Mouse (Mus musculus) fat pad, adult 2 months (tissue): ENCODE results near the gene Zfp383.
"Not testable (repeated sequence)": the region's sequence is repeated elsewhere in the genome, so short reads cannot be mapped to it uniquely, and the experiment has no call there.

ENCODE experiments used
- DNase-seq: peaks from one replicate; pipeline ENCODE4 v3.0.0-alpha.2; 2011; ENCODE audit warnings: low read depth, low spot score; ENCODE audit errors: extremely low read depth

Gene Zfp383

GRCm38 (mm10) chr7:29908130-29908950 lies at the start of gene Zfp383:
Gene Zfp383, plus strand, starts transcription at chr7:29908223.
- DNase-seq: peak; percentile 30

DNA sequence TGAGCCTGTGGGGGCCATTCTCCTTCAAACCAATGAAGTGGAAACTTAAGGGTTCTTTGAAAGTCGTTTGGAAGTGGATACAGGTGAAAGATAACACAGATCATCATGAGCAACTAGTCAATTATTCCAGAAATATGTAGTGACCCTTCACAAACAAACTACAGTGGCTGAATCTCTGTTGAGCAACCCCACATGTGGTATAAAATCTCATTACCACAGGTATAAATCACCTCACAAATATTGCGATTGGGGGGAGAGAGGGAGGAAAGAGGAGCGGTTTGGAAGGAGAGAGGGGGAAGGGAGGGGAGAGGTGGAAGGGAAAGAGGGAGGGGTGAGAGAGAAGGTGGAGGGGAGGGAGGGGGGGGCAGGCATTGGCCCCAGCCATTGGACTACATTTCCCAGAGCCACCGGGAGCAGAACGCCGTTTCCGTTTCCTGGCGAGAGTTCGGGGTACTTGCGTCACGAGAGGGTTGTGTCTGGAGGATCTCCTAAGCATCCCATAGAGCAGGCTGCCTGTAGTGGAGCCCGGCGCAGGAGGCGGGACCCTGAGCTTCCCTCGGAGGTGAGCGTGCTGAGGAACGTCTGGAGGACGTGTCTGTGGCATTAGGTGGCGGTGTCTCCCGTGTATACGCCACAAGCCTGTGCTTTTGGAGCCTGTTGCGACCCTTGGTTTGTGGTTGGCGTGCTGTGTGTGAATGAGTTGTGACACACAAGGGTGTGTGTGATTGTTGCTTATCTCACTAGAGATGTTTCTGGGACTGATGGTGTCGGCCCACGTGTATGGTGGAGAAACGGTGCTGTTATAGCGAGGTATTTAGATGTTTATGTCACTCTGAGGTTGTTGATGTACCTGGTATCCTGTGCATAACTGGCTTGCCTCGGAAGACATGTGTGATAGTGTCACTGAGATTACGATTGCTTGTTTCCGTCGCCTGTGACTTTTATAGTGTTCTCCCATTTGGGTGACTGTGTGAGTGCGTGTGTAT lies 48.2 kb upstream of the Zfp383 start, which contains the start of gene Zfp420:
TSS of gene Zfp420 (plus strand) at position 448 of the 986 bp plus-strand sequence.
- DNase-seq: peak; percentile 26

GRCm38 (mm10) chr7:29861660-29862059 lies 46.4 kb upstream of the Zfp383 start:
- no peak for DNase-seq

- no peak for DNase-seq
Observed at GRCm38 (mm10) chr7:29874256-29874655, 33.8 kb upstream of the Zfp383 start.

DNA sequence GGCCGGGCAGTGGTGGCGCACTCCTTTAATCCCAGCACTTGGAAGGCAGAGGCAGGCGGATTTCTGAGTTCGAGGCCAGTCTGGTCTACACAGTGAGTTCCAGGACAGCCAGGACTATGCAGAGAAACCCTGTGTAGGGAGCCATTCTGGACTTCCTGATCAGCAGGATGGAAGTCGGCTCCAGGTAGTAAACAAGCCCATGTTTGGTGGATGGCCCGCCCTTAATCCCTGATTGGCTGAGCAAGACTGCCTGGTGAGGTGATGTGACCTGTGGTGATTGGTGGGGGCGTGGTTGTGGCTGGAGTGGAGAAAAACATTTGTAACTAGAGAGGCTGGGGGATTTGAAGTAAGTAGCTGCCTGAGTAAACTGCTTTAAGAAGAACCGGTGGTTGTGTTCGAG lies 30.5 kb upstream of the Zfp383 start:
- DNase-seq: not testable (repeated sequence)

- no peak for DNase-seq
Observed at GRCm38 (mm10) chr7:29880056-29880455, 28.0 kb upstream of the Zfp383 start.

DNA sequence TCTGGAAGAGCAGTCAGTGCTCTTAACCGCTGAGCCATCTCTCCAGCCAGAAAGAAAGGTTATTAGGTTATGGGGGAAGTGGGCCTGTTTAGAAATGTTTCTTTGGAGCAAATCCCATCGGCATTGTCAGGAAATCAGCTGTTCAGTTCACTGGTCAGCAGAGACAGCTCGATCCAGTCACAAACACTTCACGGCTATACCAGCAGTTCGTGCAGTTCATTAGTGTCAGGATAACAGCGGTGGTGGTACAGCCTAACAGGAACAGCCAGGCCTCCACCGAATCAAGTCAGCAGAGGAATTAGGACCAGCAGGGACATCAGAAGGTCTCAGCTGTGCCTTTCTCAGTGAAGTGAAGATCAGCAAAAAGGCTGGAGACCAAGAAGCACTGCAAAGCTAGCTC lies 27.1 kb upstream of the Zfp383 start:
- no peak for DNase-seq

DNA sequence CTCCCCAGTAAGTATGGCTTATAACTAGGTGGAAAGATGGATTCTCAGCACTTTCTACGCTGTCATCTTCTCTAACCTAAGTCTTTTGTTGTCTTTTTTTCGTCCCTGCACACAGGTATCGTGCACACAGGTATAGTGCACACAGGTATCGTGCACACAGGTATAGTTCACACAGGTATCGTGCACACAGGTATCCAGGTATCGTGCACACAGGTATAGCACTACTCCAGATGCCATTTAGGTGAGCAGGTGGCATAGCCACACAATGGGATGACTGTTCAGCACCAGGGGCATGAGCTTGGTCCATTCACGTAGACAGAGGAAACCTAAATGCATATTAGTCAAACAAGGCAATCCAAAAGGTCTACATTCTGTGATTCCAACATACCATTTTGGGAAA lies 17.5 kb upstream of the Zfp383 start:
- no peak for DNase-seq

DNA sequence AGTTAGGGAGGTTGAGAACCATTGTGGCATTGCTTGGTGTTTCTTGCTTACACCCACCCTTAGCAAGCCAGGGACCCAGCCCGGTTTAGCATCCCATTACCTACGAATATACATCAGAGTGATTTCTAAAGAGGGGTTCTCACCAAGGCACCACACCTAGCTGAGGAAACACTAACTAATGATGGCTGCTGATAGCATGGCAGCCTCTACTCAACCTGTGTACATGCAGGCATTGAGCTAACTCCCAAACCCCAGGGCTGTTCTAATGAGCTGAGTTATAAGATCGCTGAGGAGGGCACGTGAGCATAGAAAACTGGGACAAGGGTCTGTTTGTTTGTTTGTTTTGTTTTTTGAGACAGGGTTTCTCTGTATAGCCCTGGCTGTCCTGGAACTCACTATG lies 15.3 kb upstream of the Zfp383 start:
- DNase-seq: no peak

DNA sequence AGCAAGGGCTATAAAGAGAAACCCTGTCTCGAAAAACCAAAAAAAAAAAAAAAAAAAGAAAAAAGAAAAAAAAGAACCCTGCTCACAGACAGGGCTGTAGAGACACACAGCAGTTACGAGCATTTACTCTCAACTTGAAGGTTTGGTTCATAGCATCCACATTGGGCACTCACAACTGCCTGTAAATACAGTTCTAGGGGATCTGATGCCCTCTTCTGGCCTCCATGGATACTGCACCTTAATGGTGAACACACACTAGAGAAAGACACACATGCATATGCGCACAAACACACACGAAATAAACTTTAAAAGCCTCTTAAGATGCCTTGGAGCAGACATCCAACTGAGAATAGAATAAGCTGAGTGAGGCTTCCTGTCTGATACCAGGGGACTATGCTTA lies 9.7 kb upstream of the Zfp383 start:
- no peak for DNase-seq

- DNase-seq: no peak
Observed at GRCm38 (mm10) chr7:29904101-29904500, 3.9 kb upstream of the Zfp383 start.

GRCm38 (mm10) chr7:29905966-29906681 lies 1.9 kb upstream of the Zfp383 start, which contains the start of gene Zfp27:
Gene Zfp27, minus strand, starts transcription at chr7:29906572.
- peak; percentile 69 for DNase-seq

GRCm38 (mm10) chr7:29906682-29907058 lies 1.4 kb upstream of the Zfp383 start:
- DNase-seq: no peak

GRCm38 (mm10) chr7:29907206-29907605 lies 817 bp upstream of the Zfp383 start:
- no peak for DNase-seq

- DNase-seq: no peak
Observed at GRCm38 (mm10) chr7:29910252-29910651, 2.2 kb downstream of the Zfp383 start.

DNA sequence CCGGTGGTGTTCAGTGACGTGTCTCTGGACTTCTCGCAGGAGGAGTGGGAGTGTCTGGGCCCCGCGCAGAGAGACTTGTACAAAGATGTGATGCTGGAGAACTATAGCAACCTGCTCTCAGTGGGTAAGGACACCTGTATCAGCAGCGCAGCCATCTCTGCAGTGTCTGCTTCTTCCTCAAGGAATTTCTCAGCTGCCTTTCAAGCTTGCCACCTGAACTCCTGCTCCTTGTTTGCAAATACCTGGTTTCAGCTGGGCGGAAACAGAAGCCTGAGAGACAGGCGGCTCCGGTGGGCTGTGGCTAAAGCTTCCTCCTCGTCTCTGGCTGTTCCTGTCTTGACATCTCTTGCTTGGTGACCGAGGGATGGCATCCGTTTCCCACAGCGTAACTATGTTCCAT lies 4.1 kb downstream of the Zfp383 start:
- no peak for DNase-seq

DNA sequence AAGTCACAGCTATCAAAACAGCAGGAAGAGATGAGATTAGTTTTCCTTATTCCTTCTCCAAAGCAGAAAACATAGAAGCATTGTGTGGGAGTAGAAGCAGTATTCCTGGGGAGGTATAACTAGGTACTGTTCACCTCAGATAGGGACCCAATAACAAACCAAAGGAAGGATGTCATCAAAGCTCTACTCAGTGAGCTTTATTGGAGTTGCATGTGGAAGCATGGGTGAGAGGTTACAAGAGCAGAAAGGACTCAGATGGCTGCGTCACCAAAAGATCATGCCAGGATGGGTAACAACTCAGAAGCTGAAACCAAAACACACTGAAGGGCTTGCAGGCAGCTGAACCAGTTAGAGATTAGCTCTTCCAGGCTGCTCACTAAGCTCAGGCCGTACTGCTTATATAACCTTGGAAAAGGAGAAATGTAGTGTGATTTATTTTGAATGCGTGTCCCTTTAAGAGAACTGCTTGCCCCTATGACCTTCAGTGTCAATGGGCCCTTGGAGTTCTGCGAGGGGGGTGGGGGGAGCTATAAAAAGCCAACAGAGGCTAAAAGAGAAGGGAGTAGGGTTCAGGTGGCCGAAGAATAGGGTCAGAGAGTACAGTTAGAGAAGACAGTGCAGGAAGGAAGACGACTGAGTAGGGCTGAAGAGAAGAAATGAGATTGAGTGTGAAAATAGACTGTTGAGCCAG lies 9.5 kb downstream of the Zfp383 start:
- DNase-seq: no peak

DNA sequence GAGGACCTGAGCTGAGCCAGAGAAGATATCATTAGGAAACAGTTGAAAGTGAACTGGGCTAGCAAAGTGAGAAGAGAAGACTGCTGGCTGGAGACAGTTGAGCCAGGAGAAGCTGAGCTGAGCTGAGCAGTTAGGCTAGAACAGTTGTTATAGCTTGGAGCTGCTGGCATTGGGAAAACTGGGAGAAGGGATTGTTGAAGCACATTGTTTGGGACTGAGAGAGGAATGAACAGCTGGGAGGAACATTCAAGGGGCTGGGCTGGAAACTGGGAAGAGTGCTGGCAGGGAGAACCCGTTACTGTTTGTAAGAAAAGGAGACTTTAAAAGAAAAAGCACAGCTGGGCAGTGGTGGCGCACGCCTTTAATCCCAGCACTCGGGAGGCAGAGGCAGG lies 10.0 kb downstream of the Zfp383 start:
- DNase-seq: no peak

DNA sequence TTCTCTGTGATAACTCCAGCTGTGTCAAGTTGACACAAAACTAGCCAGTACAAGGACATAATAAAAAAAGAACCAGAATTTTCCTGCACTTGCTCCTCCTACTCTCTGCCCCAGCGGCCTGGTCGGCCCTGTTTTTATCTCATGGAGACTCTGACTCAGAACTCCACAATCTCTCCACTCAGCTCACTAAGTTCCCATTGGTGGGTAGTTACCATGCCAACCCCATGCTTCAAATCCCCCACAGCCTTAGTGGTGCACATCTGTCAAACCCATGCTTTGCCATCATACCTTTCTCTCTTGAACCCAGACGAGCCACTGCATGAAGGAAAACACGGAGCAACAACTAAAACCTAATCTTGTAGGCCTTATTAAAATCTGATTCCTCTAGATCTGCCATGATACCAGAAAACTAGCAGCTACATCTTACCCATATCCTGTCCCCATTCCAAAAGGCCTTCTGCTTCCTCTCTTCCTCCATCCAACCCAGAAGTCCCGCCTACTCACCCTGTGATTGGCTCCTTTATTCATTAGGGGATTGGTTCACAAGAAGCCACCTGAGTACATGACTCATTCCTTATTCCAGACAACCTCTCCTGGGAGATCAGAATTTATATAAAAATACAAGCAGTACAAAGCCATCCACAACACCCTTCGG lies 13.5 kb downstream of the Zfp383 start:
- DNase-seq: no peak

- DNase-seq: no peak
Observed at GRCm38 (mm10) chr7:29922780-29923179, 14.8 kb downstream of the Zfp383 start.
